Mouse (Mus musculus): ENCODE results near the gene Cfap157. TPM values are rescaled to one million over a fixed set of nuclear protein-coding genes. Genes with fewer than 3 reads are reported as not detected.

The Cfap157 gene
- polyA plus RNA-seq, 1 experiment = not detected

GRCm38 (mm10) chr2:32761361-32761760 is 22.9 kb downstream of the Cfap157 start:
- Histone ChIP-seq H3K4me1 (ENCODE audit: control insufficient read depth) (peaks cover 20% of the 10 kb centered on the region), H3K27me3 (ENCODE audit: control insufficient read depth) (no peaks in the 10 kb centered on the region), H3K9me3 (ENCODE audit: control insufficient read depth, low read length) (no peaks in the 10 kb centered on the region), H3K36me3 (ENCODE audit: control insufficient read depth) (peaks cover 31% of the 10 kb centered on the region), H3K4me3 (replicated peaks) (no peak overlapping the region)
- TF ChIP-seq TAL1 (IDR thresholded peaks at IDR 0.05; ENCODE audit: low read length) = no peak
- no peak for TF ChIP-seq GATA1 (IDR thresholded peaks at IDR 0.05; ENCODE audit: low read length)

GRCm38 (mm10) chr2:32759001-32759400 is 25.2 kb downstream of the Cfap157 start:
- Histone ChIP-seq H3K27me3 (ENCODE audit: control insufficient read depth) (no peaks in the 10 kb centered on the region), H3K4me1 (ENCODE audit: control insufficient read depth) (peaks cover 20% of the 10 kb centered on the region), H3K36me3 (ENCODE audit: control insufficient read depth) (peaks cover 31% of the 10 kb centered on the region), H3K9me3 (ENCODE audit: control insufficient read depth, low read length) (no peaks in the 10 kb centered on the region), H3K4me3 (replicated peaks) (no peak overlapping the region)
- TF ChIP-seq GATA1 (IDR thresholded peaks at IDR 0.05; ENCODE audit: low read length) (no peak), TAL1 (IDR thresholded peaks at IDR 0.05; ENCODE audit: low read length) (no peak)

GRCm38 (mm10) chr2:32758503-32758902 is 25.7 kb downstream of the Cfap157 start:
- Histone ChIP-seq H3K4me3 (replicated peaks) (no peak overlapping the region), H3K27me3 (ENCODE audit: control insufficient read depth) (no peaks in the 10 kb centered on the region), H3K36me3 (ENCODE audit: control insufficient read depth) (peaks cover 31% of the 10 kb centered on the region), H3K4me1 (ENCODE audit: control insufficient read depth) (peaks cover 20% of the 10 kb centered on the region), H3K9me3 (ENCODE audit: control insufficient read depth, low read length) (no peaks in the 10 kb centered on the region)
- TF ChIP-seq GATA1 (IDR thresholded peaks at IDR 0.05; ENCODE audit: low read length) (no peak), TAL1 (IDR thresholded peaks at IDR 0.05; ENCODE audit: low read length) (no peak)

GRCm38 (mm10) chr2:32757056-32757845 is 27.0 kb downstream of the Cfap157 start, which contains the start of gene Tor2a:
TSS of gene Tor2a (plus strand) at chr2:32757234.
- H3K9me3 ChIP-seq (ENCODE audit: control insufficient read depth, low read length) = no peaks in the 10 kb centered on the region
- peaks cover 25% of the 10 kb centered on the region for H3K36me3 ChIP-seq (ENCODE audit: control insufficient read depth)
- H3K4me1 ChIP-seq (ENCODE audit: control insufficient read depth) = peaks cover 20% of the 10 kb centered on the region
- H3K27me3 ChIP-seq (ENCODE audit: control insufficient read depth) = no peaks in the 10 kb centered on the region
- peak within 1 kb of the TSS; percentile 75 for H3K4me3 ChIP-seq (replicated peaks)
- TF ChIP-seq TAL1 (IDR thresholded peaks at IDR 0.05; ENCODE audit: low read length) (no peak), GATA1 (IDR thresholded peaks at IDR 0.05; ENCODE audit: low read length) (no peak)

GRCm38 (mm10) chr2:32756674-32757055 is 27.6 kb downstream of the Cfap157 start:
- H3K27me3 ChIP-seq (ENCODE audit: control insufficient read depth) = no peaks in the 10 kb centered on the region
- peak overlapping the region; percentile 75 for H3K4me3 ChIP-seq (replicated peaks)
- peaks cover 20% of the 10 kb centered on the region for H3K4me1 ChIP-seq (ENCODE audit: control insufficient read depth)
- peaks cover 20% of the 10 kb centered on the region for H3K36me3 ChIP-seq (ENCODE audit: control insufficient read depth)
- TF ChIP-seq TAL1 (IDR thresholded peaks at IDR 0.05; ENCODE audit: low read length) = no peak
- no peak for TF ChIP-seq GATA1 (IDR thresholded peaks at IDR 0.05; ENCODE audit: low read length)
- H3K9me3 ChIP-seq (ENCODE audit: control insufficient read depth, low read length) = no peaks in the 10 kb centered on the region

GRCm38 (mm10) chr2:32752181-32752580 is 32.0 kb downstream of the Cfap157 start:
- Histone ChIP-seq H3K4me1 (ENCODE audit: control insufficient read depth) (peaks cover 6% of the 10 kb centered on the region), H3K36me3 (ENCODE audit: control insufficient read depth) (no peaks in the 10 kb centered on the region; the same call in 1 of the 2 replicates), H3K27me3 (ENCODE audit: control insufficient read depth) (no peaks in the 10 kb centered on the region), H3K9me3 (ENCODE audit: control insufficient read depth, low read length) (no peaks in the 10 kb centered on the region), H3K4me3 (replicated peaks) (no peak overlapping the region)
- TF ChIP-seq GATA1 (IDR thresholded peaks at IDR 0.05; ENCODE audit: low read length) (no peak), TAL1 (IDR thresholded peaks at IDR 0.05; ENCODE audit: low read length) (no peak)

GRCm38 (mm10) chr2:32751665-32752033 is 32.6 kb downstream of the Cfap157 start:
- H3K27me3 ChIP-seq (ENCODE audit: control insufficient read depth) = no peaks in the 10 kb centered on the region
- TF ChIP-seq TAL1 (IDR thresholded peaks at IDR 0.05; ENCODE audit: low read length) (no peak), GATA1 (IDR thresholded peaks at IDR 0.05; ENCODE audit: low read length) (no peak)
- H3K4me3 ChIP-seq (replicated peaks) = no peak overlapping the region
- H3K4me1 ChIP-seq (ENCODE audit: control insufficient read depth) = peaks cover under 1% of the 10 kb centered on the region
- H3K36me3 ChIP-seq (ENCODE audit: control insufficient read depth) = no peaks in the 10 kb centered on the region; the same call in 1 of the 2 replicates
- no peaks in the 10 kb centered on the region for H3K9me3 ChIP-seq (ENCODE audit: control insufficient read depth, low read length)

- no peaks in the 10 kb centered on the region for H3K27me3 ChIP-seq (ENCODE audit: control insufficient read depth)
- peak overlapping the region; percentile 14 for H3K4me3 ChIP-seq (replicated peaks)
- no peaks in the 10 kb centered on the region; the same call in 1 of the 2 replicates for H3K36me3 ChIP-seq (ENCODE audit: control insufficient read depth)
- TF ChIP-seq GATA1 (IDR thresholded peaks at IDR 0.05; ENCODE audit: low read length) = no peak
- no peak for TF ChIP-seq TAL1 (IDR thresholded peaks at IDR 0.05; ENCODE audit: low read length)
- no peaks in the 10 kb centered on the region for H3K4me1 ChIP-seq (ENCODE audit: control insufficient read depth)
- H3K9me3 ChIP-seq (ENCODE audit: control insufficient read depth, low read length) = no peaks in the 10 kb centered on the region
Measured at GRCm38 (mm10) chr2:32750887-32751664, 33.2 kb downstream of the Cfap157 start.

- Histone ChIP-seq H3K4me3 (replicated peaks) (no peak overlapping the region), H3K4me1 (ENCODE audit: control insufficient read depth) (no peaks in the 10 kb centered on the region), H3K36me3 (ENCODE audit: control insufficient read depth) (no peaks in the 10 kb centered on the region; the same call in 1 of the 2 replicates), H3K27me3 (ENCODE audit: control insufficient read depth) (no peaks in the 10 kb centered on the region), H3K9me3 (ENCODE audit: control insufficient read depth, low read length) (no peaks in the 10 kb centered on the region)
- no peak for TF ChIP-seq GATA1 (IDR thresholded peaks at IDR 0.05; ENCODE audit: low read length)
- TF ChIP-seq TAL1 (IDR thresholded peaks at IDR 0.05; ENCODE audit: low read length) = no peak
Measured at GRCm38 (mm10) chr2:32750199-32750598, 34.0 kb downstream of the Cfap157 start.

Measured in erythroblast, embryonic 14.5 days (primary cell).